In genomic region chr12:83045001-83045531, GRCm38 (mm10) we compare ENCODE assay signal across 10 mouse cellular contexts.
DNase-seq lines count a peak whose midpoint lies in the region; ATAC-seq and TF ChIP-seq lines count a peak whose summit lies in the region.
"Had no signal": no experiment of that assay in that cellular context is flagged by ENCODE, and none has a peak within 500 bp of the region (broad histone marks: within the 10 kb centered on the region; RNA-seq: fewer than 3 reads in every experiment).

No protein-coding gene starts in this region.

- peak; percentile 56 for ATAC-seq in neural tube, embryonic 15.5 days (ENCODE audit: low FRiP score)
- ATAC-seq in erythroblast, adult 5-6 weeks (replicated peaks; ENCODE audit: low FRiP score, poor library complexity, severe bottlenecking) = no peak
- ATAC-seq in liver, embryonic 11.5 days (replicated peaks; ENCODE audit: low FRiP score) = no peak

- WGBS in cerebellum, adult 2 months = 4% methylated on average over 12 of the region's 12 CpGs
- WGBS in neural tube, embryonic 15.5 days = 17% methylated on average over 12 of the region's 12 CpGs
- WGBS in liver, embryonic 11.5 days = 69% methylated on average over 12 of the region's 12 CpGs

- peak overlapping the region; percentile 23 for H3K4me3 ChIP-seq in cerebellum, adult 2 months (replicated peaks; ENCODE audit: insufficient read depth, low read depth, low read length)
- H3K4me3 ChIP-seq in neural tube, embryonic 15.5 days (replicated peaks) = 0 out of 2 replicates have a peak overlapping the region, but pooled peaks have one; percentile 5
- no peak overlapping the region for H3K4me3 ChIP-seq in liver, embryonic 11.5 days (ENCODE audit: low read depth, low read length)
- H3K4me3 ChIP-seq: liver, embryonic 13.5 days; stomach, embryonic 15.5 days had no signal

- no peak overlapping the region for H3K27ac ChIP-seq in cerebellum, adult 2 months (ENCODE audit: insufficient read depth, low read length)
- H3K27ac ChIP-seq in neural tube, embryonic 15.5 days (replicated peaks) = peak overlapping the region; percentile 46
- no peak overlapping the region for H3K27ac ChIP-seq in liver, embryonic 11.5 days (ENCODE audit: low read depth, low read length)
- H3K27ac ChIP-seq: liver, embryonic 13.5 days; stomach, embryonic 15.5 days had no signal

- no peaks in the 10 kb centered on the region for H3K36me3 ChIP-seq in neural tube, embryonic 15.5 days
- H3K36me3 ChIP-seq in liver, embryonic 11.5 days (ENCODE audit: control insufficient read depth, insufficient read depth, low read length) = no peaks in the 10 kb centered on the region
- H3K36me3 ChIP-seq: liver, embryonic 13.5 days; stomach, embryonic 15.5 days had no signal

- no peaks in the 10 kb centered on the region; the same call in 1 of the 2 replicates for H3K27me3 ChIP-seq in cerebellum, adult 2 months (ENCODE audit: control insufficient read depth, insufficient read depth, low read length)
- H3K27me3 ChIP-seq in neural tube, embryonic 15.5 days (replicated peaks) = no peaks in the 10 kb centered on the region
- H3K27me3 ChIP-seq in liver, embryonic 11.5 days (replicated peaks; ENCODE audit: control insufficient read depth, insufficient read depth, low read length) = no peaks in the 10 kb centered on the region
- H3K27me3 ChIP-seq: liver, embryonic 13.5 days; stomach, embryonic 15.5 days had no signal

- no peak for TF ChIP-seq CTCF in cerebellum, adult 2 months (IDR thresholded peaks at IDR 0.05; ENCODE audit: borderline replicate concordance, insufficient read depth, low read depth, low read length)

- H3K9ac ChIP-seq in neural tube, embryonic 15.5 days (replicated peaks) = 0 out of 2 replicates have a peak overlapping the region, but pooled peaks have one; percentile 14
- no peak overlapping the region for H3K9ac ChIP-seq in liver, embryonic 11.5 days (ENCODE audit: low read depth, low read length)
- H3K9ac ChIP-seq: liver, embryonic 13.5 days; stomach, embryonic 15.5 days had no signal

- no peaks in the 10 kb centered on the region for H3K9me3 ChIP-seq in neural tube, embryonic 15.5 days (replicated peaks)
- H3K9me3 ChIP-seq in liver, embryonic 11.5 days (ENCODE audit: control insufficient read depth, low read length) = no peaks in the 10 kb centered on the region
- H3K9me3 ChIP-seq: liver, embryonic 13.5 days; stomach, embryonic 15.5 days had no signal

- H3K4me2 ChIP-seq in neural tube, embryonic 15.5 days = peak overlapping the region; percentile 46
- no peak overlapping the region for H3K4me2 ChIP-seq in liver, embryonic 11.5 days
- H3K4me2 ChIP-seq: liver, embryonic 13.5 days; stomach, embryonic 15.5 days had no signal

- no peaks in the 10 kb centered on the region for H3K4me1 ChIP-seq in cerebellum, adult 2 months (ENCODE audit: control insufficient read depth, insufficient read depth, low read length)
- H3K4me1 ChIP-seq in neural tube, embryonic 15.5 days = peaks cover 32% of the 10 kb centered on the region
- H3K4me1 ChIP-seq in liver, embryonic 11.5 days (replicated peaks; ENCODE audit: control insufficient read depth, insufficient read depth, low read length) = no peaks in the 10 kb centered on the region
- H3K4me1 ChIP-seq: liver, embryonic 13.5 days had no signal

- no peak for TF ChIP-seq POLR2A in cerebellum, adult 2 months (IDR thresholded peaks at IDR 0.05; ENCODE audit: borderline replicate concordance, insufficient read depth, low read length)

- DNase-seq in heart, adult 18-20 months = peak; percentile 35 to 40
- DNase-seq in heart, postnatal 25 days (ENCODE audit: low spot score) = no peak
- DNase-seq in cerebellum, adult 2 months = peak; percentile 35 to 38
- DNase-seq in heart, adult 9 months (ENCODE audit: low spot score in 2 of 2) = peak; percentile 22 to 34
- peak; percentile 29 to 47 for DNase-seq in kidney, postnatal 4 days
- no peak for DNase-seq in liver, embryonic 11.5 days (ENCODE audit: low spot score)
- DNase-seq: liver, embryonic 13.5 days had no signal

- intact Hi-C loops in heart, postnatal 25 days (cut with DNase I) = no loop called here

Comparison
In these comparisons a context has a peak if more than half of its experiments do, and no peak if none do; other contexts are left out.
1. DNase-seq: peak in heart, adult 18-20 months (2 of 2), cerebellum, adult 2 months (2 of 2), heart, adult 9 months (2 of 2) and kidney, postnatal 4 days (2 of 2); none in heart, postnatal 25 days (single experiment) and liver, embryonic 11.5 days (single experiment).